Mouse (Mus musculus) v-Abl transformed pro-B cells (cell line): ENCODE data around the gene Cdk5rap2.

Experiments used
- in situ Hi-C, 2 experiments: fragments of 400-800 bp; cut with MboI; formaldehyde crosslinking; loops; one replicate each; pipeline ENCODE4 v1.15.1; 2025; ENCODE audit not compliant: unreplicated experiment in 2 of 2

Cdk5rap2 gene

GRCm38 (mm10) chr4:70267213-70267906 lies 142.9 kb downstream of the Cdk5rap2 start:
- in situ Hi-C loops, result no loop called here

GRCm38 (mm10) chr4:70265248-70265647 lies 145.0 kb downstream of the Cdk5rap2 start:
- in situ Hi-C loops, result no loop called here

GRCm38 (mm10) chr4:70262850-70263249 lies 147.4 kb downstream of the Cdk5rap2 start:
- in situ Hi-C loops, result loop anchor here in 1 of 2 experiments (5.0 kb wide), 1 partner anchor 94 kb away; no protein-coding TSS in a partner anchor

- in situ Hi-C loops, result loop anchor here in 1 of 2 experiments (5.0 kb wide), 1 partner anchor 96 kb away; no protein-coding TSS in a partner anchor
These were observed 148.9 kb downstream of the Cdk5rap2 start for GRCm38 (mm10) chr4:70261315-70261714.

GRCm38 (mm10) chr4:70260419-70260807 lies 149.8 kb downstream of the Cdk5rap2 start:
- in situ Hi-C loops, result loop anchor here in 1 of 2 experiments (5.0 kb wide), 1 partner anchor 97 kb away; no protein-coding TSS in a partner anchor

GRCm38 (mm10) chr4:70259726-70260418 lies 150.4 kb downstream of the Cdk5rap2 start:
- in situ Hi-C loops, result loop anchor here in 1 of 2 experiments (5.0 kb wide), 1 partner anchor 97 kb away; no protein-coding TSS in a partner anchor

GRCm38 (mm10) chr4:70258826-70259225 lies 151.4 kb downstream of the Cdk5rap2 start:
- in situ Hi-C loops, result no loop called here

GRCm38 (mm10) chr4:70258205-70258604 lies 152.0 kb downstream of the Cdk5rap2 start:
- in situ Hi-C loops, result no loop called here

- in situ Hi-C loops, result no loop called here
These were observed 158.5 kb downstream of the Cdk5rap2 start for GRCm38 (mm10) chr4:70251782-70252181.

GRCm38 (mm10) chr4:70245706-70246105 lies 164.5 kb downstream of the Cdk5rap2 start:
- in situ Hi-C loops, result no loop called here

- in situ Hi-C loops, result no loop called here
These were observed 166.6 kb downstream of the Cdk5rap2 start for GRCm38 (mm10) chr4:70243561-70244120.

- in situ Hi-C loops, result no loop called here
These were observed 170.5 kb downstream of the Cdk5rap2 start for GRCm38 (mm10) chr4:70239731-70240130.

GRCm38 (mm10) chr4:70238862-70239261 lies 171.4 kb downstream of the Cdk5rap2 start:
- in situ Hi-C loops, result no loop called here

GRCm38 (mm10) chr4:70232383-70232782 lies 177.9 kb downstream of the Cdk5rap2 start:
- in situ Hi-C loops, result no loop called here

GRCm38 (mm10) chr4:70229874-70230273 lies 180.4 kb downstream of the Cdk5rap2 start:
- in situ Hi-C loops, result no loop called here

GRCm38 (mm10) chr4:70228350-70228749 lies 181.9 kb downstream of the Cdk5rap2 start:
- in situ Hi-C loops, result no loop called here

GRCm38 (mm10) chr4:70227667-70228066 lies 182.6 kb downstream of the Cdk5rap2 start:
- in situ Hi-C loops, result no loop called here

GRCm38 (mm10) chr4:70224503-70224902 lies 185.7 kb downstream of the Cdk5rap2 start:
- in situ Hi-C loops, result no loop called here

GRCm38 (mm10) chr4:70221878-70222277 lies 188.4 kb downstream of the Cdk5rap2 start:
- in situ Hi-C loops, result no loop called here

GRCm38 (mm10) chr4:70221370-70221769 lies 188.9 kb downstream of the Cdk5rap2 start:
- in situ Hi-C loops, result no loop called here
